Mouse (Mus musculus): ENCODE results near the gene Tcf7l1. TPM values are rescaled to one million over a fixed set of nuclear protein-coding genes. Genes with fewer than 3 reads are reported as not detected.

Gene Tcf7l1
- polyA plus RNA-seq, 1 experiment from 2014 or later, result 7.0 TPM

DNA sequence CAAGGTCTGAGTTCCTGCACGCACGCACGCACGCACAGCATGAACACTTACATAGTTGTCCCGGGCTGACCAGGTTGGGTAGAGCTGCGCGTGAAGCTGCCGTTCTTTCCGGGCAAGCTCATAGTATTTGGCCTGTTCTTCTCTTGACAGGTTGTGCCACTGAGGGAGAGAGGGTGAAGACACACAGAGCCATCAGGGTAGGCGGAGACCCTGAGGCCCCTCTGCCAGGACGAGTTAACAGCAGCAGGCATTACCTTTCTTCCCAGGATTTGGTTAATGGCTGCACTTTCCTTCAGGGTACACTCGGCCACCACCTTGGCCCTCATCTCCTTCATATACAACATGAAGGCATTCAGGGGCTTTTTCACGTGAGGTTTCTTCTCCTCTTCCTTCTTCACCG lies 158.1 kb downstream of the Tcf7l1 start:
- WGBS, result 90% methylated on average over 14 of the region's 14 CpGs
- no peak overlapping the region for H3K4me3 ChIP-seq (replicated peaks)
- H3K4me1 ChIP-seq, result no peaks in the 10 kb centered on the region
- no peak overlapping the region for H3K4me2 ChIP-seq
- H3K9ac ChIP-seq (replicated peaks), result 0 out of 2 replicates have a peak overlapping the region, but pooled peaks have one; percentile 17
- H3K27ac ChIP-seq (replicated peaks), result no peak overlapping the region
- H3K36me3 ChIP-seq, result no peaks in the 10 kb centered on the region
- no peaks in the 10 kb centered on the region for H3K27me3 ChIP-seq (replicated peaks)
- ATAC-seq (ENCODE audit: low FRiP score), result no peak
- H3K9me3 ChIP-seq (replicated peaks), result no peaks in the 10 kb centered on the region

DNA sequence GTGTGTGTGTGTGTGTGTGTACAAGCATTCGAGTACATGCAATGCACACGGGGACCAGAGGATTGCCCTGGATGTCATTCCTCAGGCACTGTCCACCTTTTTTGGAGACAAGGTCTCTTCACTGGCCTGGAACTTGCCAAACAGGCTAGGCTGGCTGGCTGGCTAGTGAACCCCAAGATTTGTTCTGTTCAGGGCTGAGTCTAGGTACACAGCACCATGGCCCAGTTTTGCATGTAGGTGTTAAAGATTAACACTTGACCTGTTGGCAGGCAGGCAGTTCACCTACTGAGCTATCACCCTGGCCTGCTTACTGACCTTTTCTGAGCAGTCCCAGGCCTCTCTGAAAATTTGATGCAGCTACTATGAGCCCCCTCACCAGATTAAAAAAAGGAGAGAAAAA lies 158.7 kb downstream of the Tcf7l1 start:
- no peak overlapping the region for H3K9ac ChIP-seq (replicated peaks)
- H3K27ac ChIP-seq (replicated peaks), result no peak overlapping the region
- H3K4me3 ChIP-seq (replicated peaks), result no peak overlapping the region
- no peaks in the 10 kb centered on the region for H3K36me3 ChIP-seq
- no peaks in the 10 kb centered on the region for H3K4me1 ChIP-seq
- no peak for ATAC-seq (ENCODE audit: low FRiP score)
- H3K4me2 ChIP-seq, result no peak overlapping the region
- no peaks in the 10 kb centered on the region for H3K27me3 ChIP-seq (replicated peaks)
- H3K9me3 ChIP-seq (replicated peaks), result no peaks in the 10 kb centered on the region
- 96% methylated on average over 2 of the region's 2 CpGs for WGBS

DNA sequence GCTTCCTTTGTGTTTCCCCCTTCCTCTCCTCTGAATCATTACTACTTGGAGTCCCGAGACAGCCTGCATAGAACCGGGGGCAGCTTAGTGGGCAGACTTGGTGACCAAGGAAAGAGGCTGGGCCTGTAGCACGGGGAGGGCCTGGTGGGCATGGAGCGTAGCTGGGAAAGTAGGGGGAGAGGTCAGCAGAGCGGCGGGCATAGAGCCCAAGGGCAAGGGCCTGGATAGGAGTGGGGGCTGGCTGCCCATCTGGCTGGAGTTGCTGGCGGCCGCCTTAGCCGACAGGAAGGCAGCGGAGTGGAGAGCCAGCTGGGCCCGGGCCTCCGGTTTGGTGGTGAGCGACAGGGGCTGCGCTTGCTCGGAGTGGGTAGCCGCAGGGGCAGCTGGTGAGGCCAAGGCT lies 161.8 kb downstream of the Tcf7l1 start:
- H3K27me3 ChIP-seq (replicated peaks), result no peaks in the 10 kb centered on the region
- WGBS, result 86% methylated on average over 16 of the region's 16 CpGs
- no peaks in the 10 kb centered on the region for H3K4me1 ChIP-seq
- ATAC-seq (ENCODE audit: low FRiP score), result no peak
- no peak overlapping the region for H3K4me3 ChIP-seq (replicated peaks)
- no peak overlapping the region for H3K9ac ChIP-seq (replicated peaks)
- no peaks in the 10 kb centered on the region for H3K36me3 ChIP-seq
- no peak overlapping the region for H3K27ac ChIP-seq (replicated peaks)
- H3K4me2 ChIP-seq, result no peak overlapping the region
- no peaks in the 10 kb centered on the region for H3K9me3 ChIP-seq (replicated peaks)

DNA sequence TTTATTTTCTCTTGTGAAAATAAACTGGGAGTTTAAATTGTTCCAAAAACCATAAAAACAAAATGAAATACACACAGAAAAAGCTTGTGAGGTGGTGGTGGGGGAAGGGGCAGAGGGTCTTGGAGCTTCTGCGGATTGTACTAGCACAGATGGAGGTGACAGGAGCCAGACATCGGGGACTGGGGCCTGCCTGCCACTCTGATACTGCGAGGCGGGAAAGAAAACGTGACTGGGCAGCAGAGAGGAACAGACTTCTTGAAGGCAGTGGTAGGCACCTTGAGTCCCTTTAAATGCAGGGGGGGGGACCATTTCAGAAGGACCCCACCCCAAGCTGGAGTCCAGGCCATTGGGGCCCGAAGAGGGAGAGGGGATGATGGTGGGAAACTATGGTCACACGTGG lies 162.7 kb downstream of the Tcf7l1 start:
- H3K4me1 ChIP-seq, result no peaks in the 10 kb centered on the region
- no peak for ATAC-seq (ENCODE audit: low FRiP score)
- H3K27me3 ChIP-seq (replicated peaks), result no peaks in the 10 kb centered on the region
- no peaks in the 10 kb centered on the region for H3K9me3 ChIP-seq (replicated peaks)
- H3K9ac ChIP-seq (replicated peaks), result no peak overlapping the region
- H3K4me2 ChIP-seq, result no peak overlapping the region
- H3K36me3 ChIP-seq, result no peaks in the 10 kb centered on the region
- no peak overlapping the region for H3K27ac ChIP-seq (replicated peaks)
- H3K4me3 ChIP-seq (replicated peaks), result no peak overlapping the region
- 85% methylated on average over 7 of the region's 7 CpGs for WGBS

DNA sequence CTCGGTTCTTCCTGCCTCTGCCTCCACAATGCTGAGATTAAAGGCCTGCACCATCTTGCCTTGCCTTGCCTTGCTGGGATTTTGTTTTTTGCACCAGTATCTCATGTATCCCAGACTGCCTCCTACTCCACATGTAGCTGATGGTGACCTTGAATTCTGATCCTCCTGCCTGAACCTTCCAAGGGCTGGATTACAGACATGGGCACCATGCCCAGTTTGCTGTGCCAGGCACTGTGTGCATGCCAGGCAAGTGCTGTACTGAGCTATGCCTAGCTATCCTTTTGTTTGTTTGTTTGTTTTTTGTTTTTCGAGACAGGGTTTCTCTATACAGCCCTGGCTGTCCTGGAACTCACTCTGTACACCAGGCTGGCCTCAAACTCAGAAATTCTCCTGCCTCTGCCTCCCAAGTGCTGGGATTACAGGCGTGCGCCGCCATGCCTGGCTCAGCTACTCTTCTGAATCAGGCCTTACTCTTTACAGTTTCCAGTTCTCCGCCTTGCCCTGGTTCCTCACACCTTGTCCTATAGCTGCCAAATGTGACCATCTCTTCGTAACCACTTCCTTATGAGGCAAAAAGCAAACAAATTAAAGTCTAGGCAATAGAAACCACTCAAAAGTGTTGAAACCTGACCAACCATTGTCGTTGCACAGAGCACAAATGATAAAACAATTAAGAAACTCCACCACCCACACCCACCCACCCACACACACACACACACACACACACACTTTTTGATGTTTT lies 165.2 kb downstream of the Tcf7l1 start:
- WGBS, result 89% methylated on average over 8 of the region's 8 CpGs
- H3K27me3 ChIP-seq (replicated peaks), result no peaks in the 10 kb centered on the region
- no peak for ATAC-seq (ENCODE audit: low FRiP score)
- no peaks in the 10 kb centered on the region for H3K4me1 ChIP-seq
- no peaks in the 10 kb centered on the region for H3K9me3 ChIP-seq (replicated peaks)
- H3K36me3 ChIP-seq, result no peaks in the 10 kb centered on the region
- no peak overlapping the region for H3K4me2 ChIP-seq
- no peak overlapping the region for H3K4me3 ChIP-seq (replicated peaks)
- H3K9ac ChIP-seq (replicated peaks), result no peak overlapping the region
- no peak overlapping the region for H3K27ac ChIP-seq (replicated peaks)

DNA sequence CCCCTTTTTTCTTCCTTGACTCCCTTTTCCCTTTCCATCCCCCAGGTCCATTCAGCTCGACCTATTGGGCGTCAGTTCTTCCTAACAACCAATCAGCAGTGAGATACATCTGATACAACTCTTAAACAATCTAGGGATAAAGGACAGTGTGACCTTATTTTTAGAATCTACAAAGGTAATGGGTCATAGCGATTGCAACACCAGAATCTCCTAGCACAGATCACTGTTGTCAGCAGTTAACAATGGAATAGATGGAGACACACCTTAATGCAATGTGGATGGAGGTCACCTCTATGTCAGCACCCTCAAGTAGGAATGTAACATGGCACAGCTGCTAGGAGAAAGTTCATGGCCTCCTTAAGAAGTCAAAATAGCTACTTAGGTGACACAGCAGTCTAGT lies 166.1 kb downstream of the Tcf7l1 start:
- no peak overlapping the region for H3K4me3 ChIP-seq (replicated peaks)
- no peaks in the 10 kb centered on the region for H3K36me3 ChIP-seq
- WGBS, result 46% methylated on average over 3 of the region's 3 CpGs
- no peak for ATAC-seq (ENCODE audit: low FRiP score)
- H3K9me3 ChIP-seq (replicated peaks), result no peaks in the 10 kb centered on the region
- H3K4me1 ChIP-seq, result no peaks in the 10 kb centered on the region
- no peak overlapping the region for H3K27ac ChIP-seq (replicated peaks)
- no peak overlapping the region for H3K4me2 ChIP-seq
- no peaks in the 10 kb centered on the region for H3K27me3 ChIP-seq (replicated peaks)
- H3K9ac ChIP-seq (replicated peaks), result no peak overlapping the region

DNA sequence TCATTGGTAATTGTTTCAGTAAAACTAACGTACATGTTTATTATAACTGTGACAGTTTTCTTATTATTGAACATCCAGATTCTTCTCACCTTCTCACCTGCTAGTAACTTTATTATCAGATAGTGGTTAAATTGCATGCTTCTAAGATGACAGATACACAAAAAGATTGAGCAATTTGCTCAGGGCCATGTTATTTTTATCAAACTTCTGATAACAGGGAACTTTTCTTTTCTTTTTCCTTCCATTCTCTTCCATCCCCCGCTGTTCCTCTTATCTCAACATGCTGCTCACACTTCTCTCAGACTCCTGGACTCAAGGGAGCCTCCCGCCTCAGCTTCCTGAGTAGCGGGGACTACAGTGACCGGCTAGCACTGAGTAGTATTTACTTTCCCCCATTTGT lies 168.1 kb downstream of the Tcf7l1 start:
- Histone ChIP-seq H3K4me3 (replicated peaks) (no peak overlapping the region), H3K4me2 (no peak overlapping the region), H3K9me3 (replicated peaks) (no peaks in the 10 kb centered on the region), H3K36me3 (no peaks in the 10 kb centered on the region), H3K4me1 (peaks cover 10% of the 10 kb centered on the region), H3K9ac (replicated peaks) (no peak overlapping the region), H3K27ac (replicated peaks) (no peak overlapping the region), H3K27me3 (replicated peaks) (no peaks in the 10 kb centered on the region)
- 89% methylated on average over 5 of the region's 5 CpGs for WGBS
- ATAC-seq (ENCODE audit: low FRiP score), result no peak

DNA sequence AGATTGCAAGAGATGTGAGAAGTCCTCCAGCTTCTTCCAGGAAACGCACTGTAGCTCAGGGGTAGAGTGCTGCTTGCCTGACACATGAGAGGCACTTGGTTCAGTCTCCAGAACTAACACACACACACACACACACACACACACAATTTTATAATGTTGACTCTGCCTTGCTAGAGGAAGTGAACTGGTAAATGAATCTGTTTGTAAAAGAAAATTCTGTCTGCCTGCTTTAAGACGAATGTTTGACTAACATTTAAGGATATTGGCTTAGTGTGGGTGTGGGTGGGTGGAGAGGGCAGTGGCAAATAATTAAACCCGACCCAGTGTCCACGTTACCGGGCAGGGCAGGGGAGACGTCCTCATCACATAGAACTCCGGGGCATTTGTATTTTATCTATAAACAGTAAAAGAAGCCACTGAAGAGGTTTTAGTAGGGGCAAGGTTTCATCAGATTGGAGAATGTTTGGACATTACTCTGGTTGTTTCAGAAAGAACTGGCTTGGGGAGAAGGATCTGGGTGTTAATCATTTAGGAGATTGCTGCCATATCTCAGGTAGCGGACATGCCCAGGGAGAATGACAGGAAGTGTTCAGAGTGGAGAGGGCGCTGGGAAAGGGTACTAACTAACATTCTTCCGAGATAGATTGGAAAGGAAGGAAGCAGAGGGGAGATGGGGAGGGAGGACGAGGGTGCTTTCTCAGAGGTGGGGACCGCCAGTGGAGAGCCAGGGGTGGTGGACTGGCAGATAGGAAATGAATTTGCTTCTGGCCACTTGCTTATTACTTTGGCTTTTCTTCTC lies 169.1 kb downstream of the Tcf7l1 start:
- Histone ChIP-seq H3K4me3 (replicated peaks) (no peak overlapping the region), H3K27ac (replicated peaks) (no peak overlapping the region), H3K4me2 (no peak overlapping the region), H3K9ac (replicated peaks) (no peak overlapping the region), H3K27me3 (replicated peaks) (no peaks in the 10 kb centered on the region), H3K9me3 (replicated peaks) (no peaks in the 10 kb centered on the region), H3K4me1 (peaks cover 20% of the 10 kb centered on the region), H3K36me3 (no peaks in the 10 kb centered on the region)
- no peak for ATAC-seq (ENCODE audit: low FRiP score)
- 64% methylated on average over 12 of the region's 12 CpGs for WGBS

DNA sequence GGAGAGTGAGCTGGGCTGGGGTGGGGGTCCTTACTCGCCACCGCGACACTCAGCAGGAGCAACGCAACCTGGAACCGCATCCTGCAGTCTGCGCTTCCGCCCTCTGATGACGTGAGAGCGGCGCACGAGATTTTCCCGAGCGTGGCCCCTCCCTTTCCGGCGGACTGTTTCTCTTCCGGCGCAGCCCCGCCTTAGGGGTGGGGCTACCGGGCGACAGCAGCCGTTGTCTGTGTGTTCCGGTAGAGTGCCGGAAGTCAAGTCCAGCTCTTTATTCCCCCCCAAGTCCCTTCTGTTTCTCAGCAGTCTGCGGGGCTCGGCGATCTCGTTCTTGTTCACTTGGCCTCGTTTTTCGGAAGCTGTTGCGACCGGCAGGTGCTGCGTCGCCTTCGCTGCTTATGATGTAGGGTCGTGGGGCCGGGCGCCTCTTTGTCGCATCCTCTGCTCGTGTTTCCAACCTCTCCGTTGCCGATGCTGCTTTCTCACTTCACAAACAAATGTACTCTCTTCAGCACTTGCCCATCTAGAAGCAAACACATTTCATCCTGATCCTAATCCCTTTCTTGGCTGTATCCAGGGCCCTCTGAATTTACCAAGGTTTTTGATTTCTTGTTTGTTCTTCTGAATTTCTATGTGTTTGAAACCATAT lies 172.3 kb downstream of the Tcf7l1 start, which contains the start of gene Tgoln1:
Gene Tgoln1 (minus strand): TSS at position 358 of the 646 bp plus-strand sequence.
- Histone ChIP-seq H3K4me2 (peak within 1 kb of the TSS; percentile 98), H3K4me1 (peaks cover 37% of the 10 kb centered on the region), H3K9me3 (replicated peaks) (no peaks in the 10 kb centered on the region), H3K27me3 (replicated peaks) (no peaks in the 10 kb centered on the region), H3K36me3 (peaks cover 15% of the 10 kb centered on the region), H3K27ac (replicated peaks) (peak within 1 kb of the TSS; percentile 96), H3K4me3 (replicated peaks) (peak within 1 kb of the TSS; percentile 89), H3K9ac (replicated peaks) (peak within 1 kb of the TSS; percentile 93)
- WGBS, result 0% methylated on average over 41 of the region's 41 CpGs
- ATAC-seq (ENCODE audit: low FRiP score), result peak; percentile 99

DNA sequence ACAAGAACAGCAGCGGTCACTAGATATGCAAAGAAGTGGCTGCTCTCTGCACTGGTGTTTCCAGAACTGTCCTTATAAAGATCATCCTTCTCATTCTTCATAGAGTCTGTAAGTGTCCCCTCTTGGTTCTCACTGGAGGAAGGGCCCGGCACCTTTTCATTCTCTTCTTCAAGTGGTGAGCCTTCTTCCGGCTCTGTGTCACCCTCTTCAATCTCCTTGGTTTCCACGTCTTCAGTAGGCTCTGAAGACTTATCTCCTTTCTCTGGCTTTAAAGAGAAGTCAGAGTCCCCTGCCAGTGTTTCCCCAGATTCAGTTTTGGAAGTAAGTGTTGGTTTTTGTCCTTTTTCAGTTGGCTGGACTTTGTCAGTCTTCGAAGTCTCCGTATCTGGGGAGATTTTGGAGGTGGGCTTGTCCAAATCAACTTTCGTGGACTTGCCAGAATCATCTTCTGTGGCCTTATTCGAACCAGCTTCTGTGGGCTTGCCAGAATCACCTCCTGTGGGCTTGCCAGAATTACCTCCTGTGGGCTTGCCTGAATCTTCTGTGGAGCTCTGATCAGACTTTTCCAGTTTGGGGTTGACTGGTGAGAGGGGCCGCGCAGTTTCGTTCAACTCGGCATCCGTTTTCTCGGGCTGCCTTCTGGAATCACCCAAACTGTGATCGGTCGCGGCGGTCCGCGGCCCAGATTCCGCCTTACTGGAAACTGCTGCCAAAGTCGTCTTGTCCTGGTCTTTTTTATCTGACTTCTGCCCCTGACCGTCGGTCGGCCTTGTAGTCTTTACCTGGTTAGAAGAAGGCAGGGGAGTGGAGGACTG lies 173.3 kb downstream of the Tcf7l1 start:
- WGBS, result 29% methylated on average over 25 of the region's 25 CpGs
- Histone ChIP-seq H3K9me3 (replicated peaks) (no peaks in the 10 kb centered on the region), H3K4me2 (peak overlapping the region; percentile 98), H3K27ac (replicated peaks) (peak overlapping the region; percentile 96), H3K4me1 (peaks cover 37% of the 10 kb centered on the region), H3K9ac (replicated peaks) (peak overlapping the region; percentile 81), H3K27me3 (replicated peaks) (no peaks in the 10 kb centered on the region), H3K36me3 (peaks cover 25% of the 10 kb centered on the region), H3K4me3 (replicated peaks) (peak overlapping the region; percentile 89)
- peak; percentile 22; the same call in 1 of the 2 replicates for ATAC-seq (ENCODE audit: low FRiP score)

DNA sequence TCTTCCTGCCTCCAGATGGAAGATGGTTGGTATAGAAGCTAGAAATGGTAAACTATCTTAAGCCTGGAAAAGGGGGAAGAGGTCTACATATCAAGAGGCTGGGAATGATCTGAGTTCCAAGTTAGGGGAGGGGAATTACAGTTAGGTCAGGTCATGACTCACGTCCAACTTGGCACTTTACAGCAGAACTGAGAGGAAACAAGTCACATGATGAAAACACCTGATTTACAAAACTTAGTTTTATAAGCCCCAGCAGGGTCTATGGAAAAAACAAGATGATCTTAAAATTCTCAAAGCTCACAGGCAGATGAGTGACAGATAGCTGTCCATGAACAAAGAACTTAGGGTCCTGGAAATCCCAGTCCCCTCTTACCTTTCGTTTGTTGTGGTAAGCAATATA lies 173.9 kb downstream of the Tcf7l1 start:
- H3K4me2 ChIP-seq, result peak overlapping the region; percentile 98
- no peak overlapping the region for H3K27ac ChIP-seq (replicated peaks)
- H3K4me3 ChIP-seq (replicated peaks), result peak overlapping the region; percentile 89
- no peak for ATAC-seq (ENCODE audit: low FRiP score)
- H3K36me3 ChIP-seq, result peaks cover 31% of the 10 kb centered on the region
- 72% methylated on average over 2 of the region's 2 CpGs for WGBS
- no peaks in the 10 kb centered on the region for H3K9me3 ChIP-seq (replicated peaks)
- H3K4me1 ChIP-seq, result peaks cover 37% of the 10 kb centered on the region
- H3K9ac ChIP-seq (replicated peaks), result peak overlapping the region; percentile 81
- H3K27me3 ChIP-seq (replicated peaks), result no peaks in the 10 kb centered on the region
